Comparison of ENCODE assay signal across 29 mouse cellular contexts in genomic region chr10:99357347-99357746, GRCm38 (mm10).
A peak's percentile ranks its signal among the peaks of the same experiment; 100 is the strongest.
DNase-seq lines count a peak whose midpoint lies in the region; ATAC-seq and TF ChIP-seq lines count a peak whose summit lies in the region.
"Had no signal": no experiment of that assay in that cellular context is flagged by ENCODE, and none has a peak within 500 bp of the region (broad histone marks: within the 10 kb centered on the region; RNA-seq: fewer than 3 reads in every experiment).

No protein-coding gene starts in this region.

- TF ChIP-seq EP300 in liver, postnatal 0 days (IDR thresholded peaks at IDR 0.05; ENCODE audit: low read depth): no peak

- H3K4me1 ChIP-seq in liver, postnatal 0 days (ENCODE audit: insufficient read depth): no peaks in the 10 kb centered on the region; the same call in 1 of the 2 replicates
- H3K4me1 ChIP-seq in liver, embryonic 12.5 days: no peaks in the 10 kb centered on the region
- peaks cover 77% of the 10 kb centered on the region for H3K4me1 ChIP-seq in limb, embryonic 10.5 days
- H3K4me1 ChIP-seq: heart, embryonic 10.5 days; heart, embryonic 13.5 days had no signal

- H3K9ac ChIP-seq in liver, postnatal 0 days (replicated peaks): no peak overlapping the region
- no peak overlapping the region for H3K9ac ChIP-seq in liver, embryonic 12.5 days
- H3K9ac ChIP-seq: embryonic facial prominence, embryonic 12.5 days; embryonic facial prominence, embryonic 15.5 days; forebrain, postnatal 0 days; heart, embryonic 13.5 days; hindbrain, embryonic 14.5 days had no signal

- TF ChIP-seq CTCF in liver, postnatal 0 days (IDR thresholded peaks at IDR 0.05; ENCODE audit: low read depth): no peak

- no peaks in the 10 kb centered on the region for H3K9me3 ChIP-seq in liver, postnatal 0 days (ENCODE audit: low read length)
- H3K9me3 ChIP-seq in liver, embryonic 12.5 days (replicated peaks): no peaks in the 10 kb centered on the region
- H3K9me3 ChIP-seq in limb, embryonic 10.5 days (replicated peaks): no peaks in the 10 kb centered on the region
- H3K9me3 ChIP-seq: embryonic facial prominence, embryonic 12.5 days; embryonic facial prominence, embryonic 15.5 days; heart, embryonic 10.5 days; heart, embryonic 13.5 days had no signal

- H3K4me2 ChIP-seq in liver, postnatal 0 days (ENCODE audit: low read depth, low read length): peak overlapping the region; percentile 30; the same call in 1 of the 2 replicates
- H3K4me2 ChIP-seq in liver, embryonic 12.5 days: no peak overlapping the region
- H3K4me2 ChIP-seq: embryonic facial prominence, embryonic 12.5 days; embryonic facial prominence, embryonic 15.5 days; heart, embryonic 13.5 days; hindbrain, embryonic 14.5 days had no signal

- H3K4me3 ChIP-seq in liver, postnatal 0 days (ENCODE audit: low read depth, low read length): no peak overlapping the region
- no peak overlapping the region for H3K4me3 ChIP-seq in liver, embryonic 12.5 days
- H3K4me3 ChIP-seq in limb, embryonic 10.5 days: no peak overlapping the region
- H3K4me3 ChIP-seq: embryonic facial prominence, embryonic 12.5 days; embryonic facial prominence, embryonic 15.5 days; gastrocnemius, adult 2 months; heart, embryonic 10.5 days; heart, embryonic 13.5 days had no signal

- WGBS in liver, postnatal 0 days (ENCODE audit: insufficient replicate concordance): 58% methylated on average over 4 of the region's 4 CpGs
- WGBS in liver, embryonic 12.5 days (ENCODE audit: insufficient replicate concordance): 62% methylated on average over 4 of the region's 4 CpGs
- WGBS in limb, embryonic 10.5 days: 35% methylated on average over 4 of the region's 4 CpGs

- peak; percentile 66 for ATAC-seq in liver, postnatal 0 days
- no peak for ATAC-seq in liver, embryonic 12.5 days
- ATAC-seq: forebrain, embryonic 14.5 days; forebrain, postnatal 0 days; hindbrain, postnatal 0 days; inflammation-experienced regulatory T-cells, adult 6 months; intestine, embryonic 16.5 days; Patski had no signal

- H3K27me3 ChIP-seq in liver, postnatal 0 days (ENCODE audit: insufficient read depth, low read length): no peaks in the 10 kb centered on the region
- no peaks in the 10 kb centered on the region for H3K27me3 ChIP-seq in liver, embryonic 12.5 days (replicated peaks)
- no peaks in the 10 kb centered on the region for H3K27me3 ChIP-seq in limb, embryonic 10.5 days (ENCODE audit: low read depth, poor library complexity, severe bottlenecking)
- H3K27me3 ChIP-seq: CH12.LX; embryonic facial prominence, embryonic 12.5 days; heart, embryonic 13.5 days; Patski had no signal

- peak; percentile 6 for DNase-seq in adrenal gland, postnatal 10 days
- DNase-seq in adrenal gland, adult 18-20 months (ENCODE audit: low spot score in 2 of 2): no peak
- DNase-seq in liver, postnatal 0 days: peak; percentile 14
- no peak for DNase-seq in limb, embryonic 10.5 days (ENCODE audit: low spot score)
- DNase-seq in thymus, adult 18-20 months: no peak
- DNase-seq: adrenal gland, postnatal 14 days; B cell, adult 2 months; cerebellum, adult 18-20 months; cerebellum, adult 9-10 months; cerebellum, postnatal 14 days; forebrain, postnatal 0 days; gastrocnemius, adult 2 months; gastrocnemius, postnatal 14 days; heart, adult 18-20 months; heart, postnatal 14 days; heart, postnatal 4 days had no signal

- peak overlapping the region; percentile 5; the same call in 1 of the 2 replicates for H3K27ac ChIP-seq in liver, postnatal 0 days (ENCODE audit: low read depth)
- no peak overlapping the region for H3K27ac ChIP-seq in liver, embryonic 12.5 days
- 0 out of 2 replicates have a peak overlapping the region, but pooled peaks have one; percentile 4 for H3K27ac ChIP-seq in limb, embryonic 10.5 days
- H3K27ac ChIP-seq: embryonic facial prominence, embryonic 12.5 days; embryonic facial prominence, embryonic 15.5 days; gastrocnemius, adult 2 months; heart, embryonic 10.5 days; heart, embryonic 13.5 days; hindbrain, embryonic 14.5 days; hindbrain, postnatal 0 days had no signal

- no peaks in the 10 kb centered on the region for H3K36me3 ChIP-seq in liver, postnatal 0 days (replicated peaks; ENCODE audit: insufficient read depth, low read length)
- no peaks in the 10 kb centered on the region for H3K36me3 ChIP-seq in liver, embryonic 12.5 days
- no peaks in the 10 kb centered on the region for H3K36me3 ChIP-seq in limb, embryonic 10.5 days
- H3K36me3 ChIP-seq: embryonic facial prominence, embryonic 12.5 days; embryonic facial prominence, embryonic 15.5 days; G1E; heart, embryonic 10.5 days; heart, embryonic 13.5 days had no signal

Comparison
In these comparisons a context has a peak if more than half of its experiments do, and no peak if none do; other contexts are left out.
1. DNase-seq: peak in adrenal gland, postnatal 10 days (single experiment) and liver, postnatal 0 days (single experiment); none in adrenal gland, adult 18-20 months (0 of 2), limb, embryonic 10.5 days (single experiment) and thymus, adult 18-20 months (0 of 2).